Mouse (Mus musculus): Measurements from ENCODE around the gene Skil. TPM values are rescaled to one million over a fixed set of nuclear protein-coding genes. Genes with fewer than 3 reads are reported as not detected.

Skil gene
- polyA plus RNA-seq (2014; fragmentation: Illumina TruSeq; extraction: RNeasy Lipid Tissue Mini Kit (QIAGEN cat#74804); ENCODE audit: insufficient read depth, low read depth, low replicate concordance): 14.5 TPM

DNA sequence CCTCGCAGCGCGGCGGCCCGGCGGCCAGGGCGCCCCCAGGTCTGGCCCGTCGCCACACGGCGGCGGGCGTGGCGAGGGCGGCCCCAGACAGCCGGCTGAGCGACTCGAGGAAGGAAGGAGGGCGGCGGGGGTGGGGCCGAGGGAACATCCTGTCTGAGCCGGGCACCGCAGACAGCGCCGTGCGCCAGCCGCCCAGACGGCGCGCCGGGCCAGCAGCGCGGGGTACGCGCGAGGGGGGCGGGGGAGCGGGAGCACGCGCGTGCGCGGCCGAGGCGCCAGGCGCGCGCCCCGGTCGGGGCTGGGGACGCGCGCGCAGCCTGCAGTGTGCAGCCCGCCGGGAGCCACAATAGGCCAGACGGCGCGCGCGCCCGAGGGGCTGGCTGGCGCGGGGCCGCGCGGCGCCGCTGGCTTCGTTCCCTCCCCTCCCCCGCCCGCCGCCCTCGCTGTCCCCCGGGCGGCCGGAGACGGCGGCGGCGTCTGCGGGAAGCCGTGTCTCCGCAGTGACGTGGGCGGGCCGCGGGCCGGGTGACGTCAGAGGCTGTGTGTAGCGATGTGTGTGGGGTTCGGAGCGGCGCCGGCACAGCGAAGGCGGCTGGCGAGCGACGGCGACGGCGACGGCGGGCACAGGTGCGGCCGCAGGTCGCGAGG is at the start of gene Skil:
Gene Skil (plus strand): TSS at position 528 of the 648 bp plus-strand sequence.

DNA sequence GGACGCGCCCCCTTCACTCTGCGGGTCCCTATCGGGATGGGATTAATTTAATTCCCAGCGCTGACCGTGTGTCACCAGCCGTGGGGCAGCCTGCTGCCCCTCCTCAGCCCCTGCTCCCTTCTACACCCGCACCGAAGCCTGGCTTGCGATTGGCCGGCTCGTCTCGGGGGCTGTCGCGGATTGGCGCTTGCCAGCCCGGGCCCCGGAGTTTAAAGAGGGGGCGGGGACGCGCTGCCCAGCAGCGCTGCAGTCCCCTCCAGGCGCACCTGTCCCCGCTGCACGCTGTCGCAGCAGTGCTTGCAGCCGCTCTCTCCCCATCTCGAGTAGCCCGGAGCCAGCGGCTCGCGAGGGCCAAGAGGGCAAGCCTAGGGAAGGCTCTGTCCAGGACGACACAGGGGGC is 54.8 kb downstream of the Skil start, which contains the start of gene Cldn11:
Gene Cldn11 (plus strand): TSS at position 215 of the 400 bp plus-strand sequence.

Other genes with a start within 250 kb of the Skil start
- 4.4 TPM for gene Gpr160, start 239.1 kb upstream of the Skil start, polyA plus RNA-seq (2014; fragmentation: Illumina TruSeq; extraction: RNeasy Lipid Tissue Mini Kit (QIAGEN cat#74804); ENCODE audit: insufficient read depth, low read depth, low replicate concordance)
- gene Phc3, start 125.6 kb upstream of the Skil start, polyA plus RNA-seq (2014; fragmentation: Illumina TruSeq; extraction: RNeasy Lipid Tissue Mini Kit (QIAGEN cat#74804); ENCODE audit: insufficient read depth, low read depth, low replicate concordance): 4.7 TPM
- 27.5 TPM for gene Prkci, start 99.3 kb upstream of the Skil start, polyA plus RNA-seq (2014; fragmentation: Illumina TruSeq; extraction: RNeasy Lipid Tissue Mini Kit (QIAGEN cat#74804); ENCODE audit: insufficient read depth, low read depth, low replicate concordance)
- gene Cldn11, start 54.9 kb downstream of the Skil start, polyA plus RNA-seq (2014; fragmentation: Illumina TruSeq; extraction: RNeasy Lipid Tissue Mini Kit (QIAGEN cat#74804); ENCODE audit: insufficient read depth, low read depth, low replicate concordance): 0.29 TPM
- 0.04 TPM for gene Slc7a14, start 215.3 kb downstream of the Skil start, polyA plus RNA-seq (2014; fragmentation: Illumina TruSeq; extraction: RNeasy Lipid Tissue Mini Kit (QIAGEN cat#74804); ENCODE audit: insufficient read depth, low read depth, low replicate concordance)

Data from lung, adult 10 weeks (tissue).